Mouse (Mus musculus): ENCODE data around the gene Vps4b.
"Not testable (repeated sequence)": the region's sequence is repeated elsewhere in the genome, so short reads cannot be mapped to it uniquely, and the experiment has no call there.

Gene Vps4b

DNA sequence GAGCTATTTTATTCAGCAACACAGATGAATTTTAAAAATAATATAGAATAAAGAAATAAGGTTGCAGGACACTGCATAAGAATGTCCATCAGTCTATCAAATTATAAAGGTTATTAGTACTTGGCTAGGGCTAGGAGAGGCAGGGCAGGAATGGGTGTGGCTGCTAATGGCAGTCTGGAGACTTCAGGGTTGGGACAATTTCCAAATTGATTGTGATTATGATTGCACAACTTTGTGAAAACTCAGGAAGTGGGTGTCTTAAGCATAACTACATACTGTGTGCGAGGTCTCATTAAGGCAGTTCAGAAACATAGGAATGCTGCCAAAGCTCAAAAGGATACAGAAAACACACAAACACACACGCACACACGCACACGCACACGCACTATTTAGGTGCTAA lies 44.5 kb downstream of the Vps4b start:
- no peak for DNase-seq (ENCODE audit: low spot score)

DNA sequence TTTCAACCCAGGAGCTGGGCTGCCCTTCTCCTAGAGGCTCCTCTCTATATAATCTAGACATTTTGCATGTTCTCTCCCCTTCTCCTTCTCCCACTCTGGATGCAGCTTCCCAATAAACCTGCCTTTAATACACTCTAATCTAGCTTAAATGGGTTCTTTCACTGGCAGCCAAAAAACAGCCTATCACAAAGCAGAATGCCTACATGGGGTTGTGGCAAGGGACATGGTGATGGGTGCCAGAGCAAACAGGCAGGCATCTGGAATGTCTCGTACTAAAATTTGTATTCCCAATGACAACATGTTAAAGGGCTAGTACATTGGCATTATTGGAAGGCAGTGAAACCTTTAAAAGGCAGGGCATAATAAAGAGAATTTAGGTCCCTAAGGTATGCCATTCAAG lies 45.9 kb downstream of the Vps4b start:
- no peak for DNase-seq (ENCODE audit: low spot score)

GRCm38 (mm10) chr1:106748555-106749315 lies 47.8 kb downstream of the Vps4b start:
- no peak for DNase-seq (ENCODE audit: low spot score)

DNA sequence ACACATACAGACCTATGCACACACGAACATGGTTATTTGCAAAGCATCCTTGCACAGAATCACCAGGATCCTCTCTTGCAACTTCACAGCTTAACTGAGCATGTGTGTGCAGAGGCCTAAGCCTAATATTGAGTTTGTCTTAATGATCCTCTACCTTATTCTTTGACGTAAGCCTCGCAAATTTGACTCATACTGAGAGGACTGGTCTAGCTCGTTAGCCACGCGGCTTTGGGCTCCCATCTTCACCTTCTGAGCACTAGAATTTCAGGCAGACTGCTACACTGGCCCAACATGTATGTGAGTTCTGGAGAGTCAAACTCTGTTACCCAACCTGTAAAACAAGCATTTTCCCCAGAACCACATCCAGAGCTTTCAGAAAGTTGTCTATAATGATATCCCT lies 53.5 kb downstream of the Vps4b start:
- DNase-seq (ENCODE audit: low spot score): no peak

GRCm38 (mm10) chr1:106740735-106741134 lies 55.8 kb downstream of the Vps4b start:
- DNase-seq (ENCODE audit: low spot score): no peak

- DNase-seq (ENCODE audit: low spot score): no peak
Measured at GRCm38 (mm10) chr1:106739810-106740209, 56.7 kb downstream of the Vps4b start.

- DNase-seq (ENCODE audit: low spot score): peak; percentile 51
Measured at GRCm38 (mm10) chr1:106738092-106738491, 58.4 kb downstream of the Vps4b start.

DNA sequence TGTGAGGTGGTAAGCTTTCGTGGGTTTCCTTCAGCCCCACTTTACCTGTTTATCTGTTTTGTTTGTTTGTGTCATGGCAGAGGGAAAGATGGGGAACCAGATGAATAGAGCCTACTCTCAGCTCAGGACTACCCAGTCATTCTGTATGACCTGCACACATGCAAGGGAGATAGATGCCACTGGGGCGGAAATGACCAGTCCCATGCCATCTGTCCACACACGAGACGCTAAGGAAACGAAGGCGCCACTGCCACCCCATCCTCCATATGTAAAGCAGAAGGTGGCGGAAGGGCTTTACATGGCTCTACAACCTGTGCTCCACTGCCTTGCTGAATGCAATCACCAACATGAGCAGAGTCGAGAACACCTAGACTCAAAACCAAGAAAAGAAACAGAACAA lies 60.3 kb downstream of the Vps4b start:
- no peak for DNase-seq (ENCODE audit: low spot score)

- peak; percentile 63 for DNase-seq (ENCODE audit: low spot score)
Measured at GRCm38 (mm10) chr1:106735586-106735985, 60.9 kb downstream of the Vps4b start.

DNA sequence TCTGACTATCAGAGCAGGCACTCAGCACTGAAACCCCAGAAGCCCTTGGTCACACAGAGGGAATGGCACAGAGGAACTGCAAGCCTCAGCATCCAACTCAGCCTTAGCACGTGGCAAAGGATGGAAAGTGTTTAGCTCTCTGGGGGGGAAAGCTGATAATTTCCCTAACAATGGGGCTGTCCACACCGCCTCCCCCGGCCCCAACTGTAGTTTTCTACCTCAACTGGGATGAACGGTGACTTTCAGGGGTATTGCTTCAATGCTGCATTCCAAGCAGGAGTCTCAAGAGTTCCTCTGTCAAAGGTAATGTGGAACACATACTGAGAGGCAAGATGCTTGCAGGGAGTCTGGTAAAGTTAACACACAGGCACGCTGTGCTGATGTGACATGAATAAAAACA lies 74.5 kb downstream of the Vps4b start:
- no peak for DNase-seq (ENCODE audit: low spot score)

DNA sequence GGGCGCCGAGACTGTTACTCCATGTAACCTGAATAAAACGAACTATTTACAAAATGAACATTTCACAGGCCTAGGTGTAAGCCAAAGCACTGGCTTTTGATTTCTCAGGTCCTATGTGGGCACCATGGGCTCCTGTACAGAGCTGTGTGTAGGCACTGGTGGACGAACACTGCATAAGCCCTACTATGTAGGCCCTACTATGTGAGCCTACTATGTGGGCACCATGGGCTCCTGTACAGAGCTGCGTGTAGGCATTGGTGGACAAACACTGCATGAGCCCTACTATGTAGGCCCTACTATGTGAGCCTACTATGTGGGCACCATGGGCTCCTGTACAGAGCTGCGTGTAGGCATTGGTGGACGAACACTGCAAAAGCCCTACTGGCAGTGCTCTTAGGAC lies 78.8 kb downstream of the Vps4b start:
- DNase-seq (ENCODE audit: low spot score): not testable (repeated sequence)

DNA sequence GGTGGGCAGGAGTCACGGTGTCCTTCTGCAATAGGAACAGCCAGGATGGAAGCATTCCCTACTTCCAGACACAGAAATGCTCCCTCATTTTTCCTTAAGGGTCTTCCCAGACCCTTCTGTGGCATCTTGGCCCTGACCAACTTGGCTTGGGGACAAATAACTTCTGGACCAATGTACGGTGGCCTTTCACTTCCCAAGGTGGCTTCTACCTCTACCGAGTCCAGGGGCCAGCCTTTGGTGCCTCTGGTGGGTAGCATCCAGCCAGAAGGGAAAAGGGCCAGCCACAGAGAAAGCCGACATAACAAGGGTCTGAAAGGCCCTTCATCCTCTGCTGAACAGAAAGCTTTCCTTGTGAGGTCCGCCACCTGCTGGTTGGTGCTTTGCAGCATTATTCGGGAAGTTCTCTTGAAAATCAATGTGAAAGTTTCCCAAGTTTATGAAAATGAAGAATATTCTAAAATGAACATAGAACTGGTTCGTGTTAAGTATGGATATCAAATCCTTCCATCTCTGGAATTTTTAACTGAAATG lies 79.4 kb downstream of the Vps4b start:
- DNase-seq (ENCODE audit: low spot score): peak; percentile 61

DNA sequence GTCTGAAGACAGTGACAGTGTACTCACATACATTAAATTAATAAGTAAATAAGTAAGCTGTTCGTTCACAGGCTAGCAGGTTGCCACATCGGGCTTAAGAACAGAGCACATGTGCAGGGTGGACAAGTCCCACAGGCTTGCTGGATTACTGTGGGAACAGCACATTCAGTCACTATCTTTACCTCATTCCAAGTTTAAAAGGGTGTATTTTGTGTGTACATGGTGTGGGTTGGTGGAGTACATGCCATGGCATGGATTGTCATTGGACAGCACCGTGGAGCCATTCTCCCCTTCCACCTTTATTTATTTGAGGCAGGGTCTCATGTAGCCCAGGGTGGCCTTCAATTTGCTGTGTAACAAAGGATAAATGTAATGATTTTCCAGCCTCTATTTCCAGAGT lies 80.4 kb downstream of the Vps4b start:
- DNase-seq (ENCODE audit: low spot score): no peak

- DNase-seq (ENCODE audit: low spot score): no peak
Measured at GRCm38 (mm10) chr1:106715111-106716083, 81.1 kb downstream of the Vps4b start.

GRCm38 (mm10) chr1:106714530-106714981 lies 82.0 kb downstream of the Vps4b start:
- DNase-seq (ENCODE audit: low spot score): peak; percentile 22

Data from T-cell, adult 2 months (primary cell).